Mouse (Mus musculus): ENCODE results near the gene Ano2.

- TF ChIP-seq CTCF (IDR thresholded peaks at IDR 0.05; ENCODE audit: borderline replicate concordance, control insufficient read depth, extremely low read depth, insufficient read depth, low read length, poor library complexity): no peak
- TF ChIP-seq POLR2A (IDR thresholded peaks at IDR 0.05; ENCODE audit: control insufficient read depth, extremely low read depth, insufficient read depth, low read length, poor library complexity): no peak
These were observed 33.3 kb upstream of the Ano2 start for GRCm38 (mm10) chr6:125656921-125657320.

All from thymus, adult 2 months (tissue).